ENCODE assay signal across 17 mouse cellular contexts in the genomic region with DNA sequence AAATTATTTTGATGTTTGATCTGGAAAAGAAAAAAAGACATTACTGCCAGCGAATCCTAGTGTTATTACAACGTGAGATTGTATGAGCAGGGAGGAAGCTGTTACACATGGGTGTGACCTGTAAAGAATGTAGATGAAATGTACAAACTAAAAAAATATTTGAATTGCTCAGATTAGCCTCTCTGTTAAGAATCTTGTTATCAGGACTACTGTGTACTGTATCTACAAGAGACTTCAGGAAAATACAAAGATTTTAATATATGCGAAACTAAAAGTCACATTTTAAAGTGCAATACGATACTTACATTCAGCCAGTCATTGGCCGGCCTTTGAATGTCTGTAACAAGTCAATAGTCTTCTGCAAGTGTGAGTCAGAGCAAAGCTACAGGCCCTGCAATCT.
"Had no signal": no experiment of that assay in that cellular context is flagged by ENCODE, and none has a peak within 500 bp of the region (broad histone marks: within the 10 kb centered on the region; RNA-seq: fewer than 3 reads in every experiment).

No protein-coding gene starts in this region.

- H3K4me1 ChIP-seq: liver, embryonic 13.5 days; liver, embryonic 15.5 days; megakaryocyte, embryonic 14.5 days; midbrain, embryonic 13.5 days; midbrain, embryonic 15.5 days; neural tube, embryonic 12.5 days had no signal

- H3K9me3 ChIP-seq: liver, embryonic 13.5 days; liver, embryonic 15.5 days; megakaryocyte, embryonic 14.5 days; midbrain, embryonic 13.5 days; midbrain, embryonic 15.5 days; neural tube, embryonic 12.5 days had no signal

- ATAC-seq: liver, postnatal 0 days; midbrain, embryonic 13.5 days; midbrain, embryonic 15.5 days had no signal

- DNase-seq: liver; liver, embryonic 13.5 days; liver, postnatal 0 days; lung, adult 2 months; right cerebral cortex, postnatal 25 days; right cerebral cortex, postnatal 4 days; thymus, adult 2 months; thymus, postnatal 25 days; thymus, postnatal 4 days had no signal

- H3K4me2 ChIP-seq: liver, embryonic 11.5 days; liver, embryonic 13.5 days; liver, embryonic 15.5 days; midbrain, embryonic 11.5 days; midbrain, embryonic 13.5 days; midbrain, embryonic 15.5 days; neural tube, embryonic 12.5 days had no signal

- H3K27ac ChIP-seq: liver, embryonic 13.5 days; liver, embryonic 15.5 days; macrophage; midbrain, embryonic 13.5 days; midbrain, embryonic 15.5 days; neural tube, embryonic 12.5 days had no signal

- H3K9ac ChIP-seq: liver, embryonic 13.5 days; liver, embryonic 15.5 days; liver, postnatal 0 days; midbrain, embryonic 13.5 days; midbrain, embryonic 15.5 days; neural tube, embryonic 12.5 days had no signal

- H3K27me3 ChIP-seq: liver, embryonic 13.5 days; liver, embryonic 15.5 days; megakaryocyte, embryonic 14.5 days; midbrain, embryonic 13.5 days; midbrain, embryonic 15.5 days; neural tube, embryonic 12.5 days had no signal

- H3K4me3 ChIP-seq: liver, embryonic 13.5 days; liver, embryonic 15.5 days; megakaryocyte, embryonic 14.5 days; midbrain, embryonic 13.5 days; midbrain, embryonic 15.5 days; neural tube, embryonic 12.5 days had no signal

- H3K36me3 ChIP-seq: liver, embryonic 13.5 days; liver, embryonic 15.5 days; midbrain, embryonic 13.5 days; midbrain, embryonic 15.5 days; neural tube, embryonic 12.5 days had no signal
